Mouse (Mus musculus) lung, postnatal 25 days (tissue): ENCODE results near the gene Lipf.

Source experiments
- DNase-seq: peaks from one replicate; pipeline ENCODE4 v3.0.0; 2022; ENCODE audit warnings: low spot score

The Lipf gene

GRCm38 (mm10) chr19:33960887-33961286, at the start of gene Lipf:
Gene Lipf, plus strand, starts transcription at chr19:33961187.
- no peak for DNase-seq

DNA sequence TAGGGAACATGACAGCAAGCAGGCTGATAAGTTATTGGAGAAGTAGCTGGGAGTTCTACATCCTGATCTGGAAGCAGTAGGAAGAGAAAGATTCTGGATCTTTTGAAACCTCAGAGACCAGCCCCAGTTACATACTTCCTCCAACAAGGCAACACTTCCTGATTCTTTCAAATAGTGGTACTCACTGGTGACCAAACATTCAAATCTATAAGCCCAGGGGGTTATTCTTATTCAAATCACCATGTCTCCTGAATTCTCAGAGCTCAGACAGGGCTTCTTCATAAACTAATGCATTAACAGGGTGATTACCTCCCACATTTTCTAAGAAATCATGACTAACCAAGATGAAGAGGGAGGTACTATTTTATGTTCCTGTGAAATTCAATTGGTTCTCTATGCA, 36.9 kb upstream of the Lipf start:
- DNase-seq = no peak

GRCm38 (mm10) chr19:33979007-33979406, 18.0 kb downstream of the Lipf start:
- DNase-seq = peak; percentile 16

DNA sequence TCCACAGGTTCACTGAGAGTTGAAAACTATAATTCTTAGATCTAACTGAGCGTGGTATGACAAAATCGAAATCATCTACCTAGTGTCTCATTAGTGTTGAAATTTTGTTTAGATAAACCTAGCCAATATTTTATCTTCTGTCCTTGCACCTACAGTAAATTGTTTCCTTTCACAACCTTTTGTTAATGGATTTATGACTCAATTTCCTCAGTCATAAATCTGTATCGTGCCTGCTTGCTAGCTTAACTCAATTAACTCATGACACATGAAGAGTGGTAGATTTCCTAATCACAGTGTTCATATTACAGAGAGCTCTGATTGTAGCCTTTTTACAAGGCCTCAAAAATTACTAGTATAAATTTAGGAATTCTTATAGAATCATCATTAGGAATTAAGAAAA, 22.1 kb downstream of the Lipf start:
- no peak for DNase-seq

DNA sequence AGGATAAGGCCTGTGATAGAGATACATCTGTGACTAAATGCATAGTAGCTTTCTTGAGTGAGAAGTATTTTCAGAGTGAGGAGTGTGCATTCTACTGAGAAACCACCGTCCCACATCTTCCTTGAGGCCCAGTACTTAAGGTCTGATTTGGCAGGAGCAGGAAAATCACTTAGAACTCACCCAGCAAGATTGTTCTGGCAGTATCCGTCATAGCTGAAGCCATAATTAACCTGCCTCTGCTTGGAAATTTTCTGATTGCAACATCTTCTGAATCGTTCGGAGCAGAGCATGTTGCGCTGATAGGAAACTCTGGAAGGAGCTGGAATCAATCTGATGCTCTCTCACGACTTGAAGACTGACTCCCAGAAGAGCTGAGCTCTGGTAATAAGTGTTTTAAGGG, 47.0 kb downstream of the Lipf start, which contains the start of gene Lipk:
Lipk (plus strand) TSS at position 289 of the 400 bp plus-strand sequence.
- no peak for DNase-seq

DNA sequence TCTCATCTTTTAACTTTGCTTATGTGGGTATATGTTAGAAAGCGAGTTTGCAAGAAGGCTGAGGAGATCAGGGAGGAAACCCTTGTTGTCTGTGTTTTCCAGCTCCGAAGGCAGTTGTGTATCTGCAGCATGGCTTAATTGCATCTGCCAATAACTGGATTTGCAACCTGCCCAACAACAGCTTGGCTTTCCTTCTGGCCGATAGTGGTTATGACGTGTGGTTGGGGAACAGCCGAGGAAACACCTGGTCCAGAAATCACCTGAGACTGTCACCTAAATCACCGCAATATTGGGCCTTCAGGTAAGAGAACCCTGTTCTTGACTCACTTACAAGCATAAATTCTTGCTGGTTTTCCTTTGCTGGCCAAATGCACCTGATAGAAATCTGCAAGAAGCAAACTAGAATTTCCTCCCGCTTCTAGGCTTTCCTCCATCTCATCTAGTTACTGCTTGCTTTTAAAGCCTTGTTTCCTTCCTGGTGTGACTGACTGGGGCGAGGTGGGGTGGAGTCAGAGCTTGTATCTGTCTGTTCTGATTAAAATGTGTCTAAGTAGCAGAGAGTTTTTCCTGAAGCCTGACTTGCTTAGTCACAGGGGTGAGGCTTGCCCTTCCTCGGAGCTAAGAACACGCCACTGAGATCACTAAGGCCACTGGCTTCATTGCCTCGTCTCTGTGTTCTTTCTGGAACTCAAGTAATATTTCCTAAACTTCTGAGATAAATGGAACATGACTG, 60.6 kb downstream of the Lipf start:
- no peak for DNase-seq

- no peak for DNase-seq
Measured at GRCm38 (mm10) chr19:34022759-34023158, 61.8 kb downstream of the Lipf start.
